Mouse (Mus musculus): ENCODE results near the gene Rab3d. TPM values are rescaled to one million over a fixed set of nuclear protein-coding genes. Genes with fewer than 3 reads are reported as not detected.

The Rab3d gene
- total RNA-seq, 1 experiment, result 4.4 TPM

GRCm38 (mm10) chr9:21934021-21934420 is 16.0 kb upstream of the Rab3d start:
- Histone ChIP-seq H3K9me3 (ENCODE audit: control insufficient read depth, insufficient read depth, low read depth, low read length) (no peaks in the 10 kb centered on the region), H3K27ac (ENCODE audit: insufficient read depth, low read depth, low read length, poor library complexity, severe bottlenecking) (no peak overlapping the region), H3K4me3 (ENCODE audit: insufficient read depth in 1 of 2, low read depth in 1 of 2, low read length in 2 of 2, poor library complexity in 1 of 2, severe bottlenecking in 1 of 2) (no peak overlapping the region), H3K4me1 (ENCODE audit: control insufficient read depth in 2 of 2, insufficient read depth in 2 of 2, low read length in 2 of 2, poor library complexity in 1 of 2) (peaks cover 2 to 12% of the 10 kb centered on the region in 2 experiments; a peak in 2 of 4 replicates), H3K9ac (ENCODE audit: insufficient read depth, low read depth, low read length, poor library complexity, severe bottlenecking) (no peak overlapping the region), H3K36me3 (ENCODE audit: control insufficient read depth, insufficient read depth, low read length, poor library complexity, severe bottlenecking) (no peaks in the 10 kb centered on the region; the same call in 1 of the 2 replicates)
- no peak for DNase-seq (ENCODE audit: low read depth, low spot score)
- in situ Hi-C loops (cut with MboI; ENCODE audit: low sequenced_read_pairs in 2 of 2, unreplicated experiment in 2 of 2), result no loop called here
- TF ChIP-seq MAFK (IDR thresholded peaks at IDR 0.05; ENCODE audit: insufficient read depth, low read depth, low read length), result no peak
- no peak for TF ChIP-seq ZC3H11A (IDR thresholded peaks at IDR 0.05; ENCODE audit: borderline replicate concordance, low read depth, low read length)
- TF ChIP-seq CHD2 (IDR thresholded peaks at IDR 0.05; ENCODE audit: low read depth, low read length), result no peak
- TF ChIP-seq ZNF384 (IDR thresholded peaks at IDR 0.05; ENCODE audit: low read depth, low read length), result no peak
- TF ChIP-seq HCFC1 (IDR thresholded peaks at IDR 0.05; ENCODE audit: borderline replicate concordance, insufficient read depth, low read length), result no peak

- TF ChIP-seq ZC3H11A (IDR thresholded peaks at IDR 0.05; ENCODE audit: borderline replicate concordance, low read depth, low read length) (no peak), ZNF384 (IDR thresholded peaks at IDR 0.05; ENCODE audit: low read depth, low read length) (no peak), MAFK (IDR thresholded peaks at IDR 0.05; ENCODE audit: insufficient read depth, low read depth, low read length) (no peak), HCFC1 (IDR thresholded peaks at IDR 0.05; ENCODE audit: borderline replicate concordance, insufficient read depth, low read length) (no peak), CHD2 (IDR thresholded peaks at IDR 0.05; ENCODE audit: low read depth, low read length) (no peak)
- H3K9ac ChIP-seq (ENCODE audit: insufficient read depth, low read depth, low read length, poor library complexity, severe bottlenecking), result no peak overlapping the region
- no peak overlapping the region for H3K27ac ChIP-seq (ENCODE audit: insufficient read depth, low read depth, low read length, poor library complexity, severe bottlenecking)
- no peaks in the 10 kb centered on the region; the same call in 1 of the 2 replicates for H3K36me3 ChIP-seq (ENCODE audit: control insufficient read depth, insufficient read depth, low read length, poor library complexity, severe bottlenecking)
- no peaks in the 10 kb centered on the region for H3K9me3 ChIP-seq (ENCODE audit: control insufficient read depth, insufficient read depth, low read depth, low read length)
- H3K4me3 ChIP-seq (ENCODE audit: insufficient read depth in 1 of 2, low read depth in 1 of 2, low read length in 2 of 2, poor library complexity in 1 of 2, severe bottlenecking in 1 of 2), result peak overlapping the region in 1 of 2 experiments; percentile 38; a peak in 1 of 4 replicates
- peaks cover 2 to 12% of the 10 kb centered on the region in 2 experiments; a peak in 2 of 4 replicates for H3K4me1 ChIP-seq (ENCODE audit: control insufficient read depth in 2 of 2, insufficient read depth in 2 of 2, low read length in 2 of 2, poor library complexity in 1 of 2)
- in situ Hi-C loops (cut with MboI; ENCODE audit: low sequenced_read_pairs in 2 of 2, unreplicated experiment in 2 of 2), result no loop called here
- DNase-seq (ENCODE audit: low read depth, low spot score), result no peak
Observed at GRCm38 (mm10) chr9:21932445-21933137, 14.6 kb upstream of the Rab3d start.

- H3K36me3 ChIP-seq (ENCODE audit: control insufficient read depth, insufficient read depth, low read length, poor library complexity, severe bottlenecking), result no peaks in the 10 kb centered on the region; the same call in 1 of the 2 replicates
Observed at GRCm38 (mm10) chr9:21932006-21932405, 14.0 kb upstream of the Rab3d start.

GRCm38 (mm10) chr9:21929208-21929607 is 11.2 kb upstream of the Rab3d start:
- peaks cover 2 to 12% of the 10 kb centered on the region in 2 experiments; a peak in 1 of 4 replicates for H3K4me1 ChIP-seq (ENCODE audit: control insufficient read depth in 2 of 2, insufficient read depth in 2 of 2, low read length in 2 of 2, poor library complexity in 1 of 2)
- H3K27ac ChIP-seq (ENCODE audit: insufficient read depth, low read depth, low read length, poor library complexity, severe bottlenecking), result no peak overlapping the region
- TF ChIP-seq CHD2 (IDR thresholded peaks at IDR 0.05; ENCODE audit: low read depth, low read length) (no peak), HCFC1 (IDR thresholded peaks at IDR 0.05; ENCODE audit: borderline replicate concordance, insufficient read depth, low read length) (no peak), ZNF384 (IDR thresholded peaks at IDR 0.05; ENCODE audit: low read depth, low read length) (no peak), ZC3H11A (IDR thresholded peaks at IDR 0.05; ENCODE audit: borderline replicate concordance, low read depth, low read length) (no peak), MAFK (IDR thresholded peaks at IDR 0.05; ENCODE audit: insufficient read depth, low read depth, low read length) (no peak)
- in situ Hi-C loops (cut with MboI; ENCODE audit: low sequenced_read_pairs in 2 of 2, unreplicated experiment in 2 of 2), result no loop called here
- no peak for DNase-seq (ENCODE audit: low read depth, low spot score)
- no peak overlapping the region for H3K4me3 ChIP-seq (ENCODE audit: insufficient read depth in 1 of 2, low read depth in 1 of 2, low read length in 2 of 2, poor library complexity in 1 of 2, severe bottlenecking in 1 of 2)
- no peak overlapping the region for H3K9ac ChIP-seq (ENCODE audit: insufficient read depth, low read depth, low read length, poor library complexity, severe bottlenecking)
- peaks cover 1% of the 10 kb centered on the region; the same call in 1 of the 2 replicates for H3K36me3 ChIP-seq (ENCODE audit: control insufficient read depth, insufficient read depth, low read length, poor library complexity, severe bottlenecking)
- no peaks in the 10 kb centered on the region for H3K9me3 ChIP-seq (ENCODE audit: control insufficient read depth, insufficient read depth, low read depth, low read length)

More at GRCm38 (mm10) chr9:21932006-21932405, 14.0 kb upstream of the Rab3d start:
- H3K4me3 ChIP-seq (ENCODE audit: insufficient read depth in 1 of 2, low read depth in 1 of 2, low read length in 2 of 2, poor library complexity in 1 of 2, severe bottlenecking in 1 of 2), result no peak overlapping the region
- no peaks in the 10 kb centered on the region for H3K9me3 ChIP-seq (ENCODE audit: control insufficient read depth, insufficient read depth, low read depth, low read length)
- TF ChIP-seq ZNF384 (IDR thresholded peaks at IDR 0.05; ENCODE audit: low read depth, low read length), result no peak
- no peak for TF ChIP-seq HCFC1 (IDR thresholded peaks at IDR 0.05; ENCODE audit: borderline replicate concordance, insufficient read depth, low read length)
- TF ChIP-seq ZC3H11A (IDR thresholded peaks at IDR 0.05; ENCODE audit: borderline replicate concordance, low read depth, low read length), result no peak
- no peak for TF ChIP-seq MAFK (IDR thresholded peaks at IDR 0.05; ENCODE audit: insufficient read depth, low read depth, low read length)
- no peak for TF ChIP-seq CHD2 (IDR thresholded peaks at IDR 0.05; ENCODE audit: low read depth, low read length)
- no peak for DNase-seq (ENCODE audit: low read depth, low spot score)
- no peak overlapping the region for H3K9ac ChIP-seq (ENCODE audit: insufficient read depth, low read depth, low read length, poor library complexity, severe bottlenecking)
- H3K27ac ChIP-seq (ENCODE audit: insufficient read depth, low read depth, low read length, poor library complexity, severe bottlenecking), result no peak overlapping the region
- H3K4me1 ChIP-seq (ENCODE audit: control insufficient read depth in 2 of 2, insufficient read depth in 2 of 2, low read length in 2 of 2, poor library complexity in 1 of 2), result peaks cover 2 to 9% of the 10 kb centered on the region in 2 experiments; a peak in 2 of 4 replicates
- in situ Hi-C loops (cut with MboI; ENCODE audit: low sequenced_read_pairs in 2 of 2, unreplicated experiment in 2 of 2), result no loop called here

Data from ES-E14 (cell line).